Mouse (Mus musculus) kidney, adult 2 months (tissue): ENCODE data around the gene Zfpl1.

Experiments used
- CTCF ChIP-seq: fragments of 200-500 bp; conservative IDR thresholded peaks from 2 replicates; pipeline ENCODE4 v1.5.1; 2011; ENCODE audit warnings: low read depth, mild to moderate bottlenecking, control low read depth, low read length, moderate library complexity, mixed read lengths; ENCODE audit not compliant: insufficient read depth, insufficient read length
- POLR2A ChIP-seq: fragments of 200-500 bp; IDR thresholded peaks from one replicate; pipeline ENCODE4 v1.6.1; 2011; ENCODE audit warnings: low read depth, low read length, control low read depth

DNA sequence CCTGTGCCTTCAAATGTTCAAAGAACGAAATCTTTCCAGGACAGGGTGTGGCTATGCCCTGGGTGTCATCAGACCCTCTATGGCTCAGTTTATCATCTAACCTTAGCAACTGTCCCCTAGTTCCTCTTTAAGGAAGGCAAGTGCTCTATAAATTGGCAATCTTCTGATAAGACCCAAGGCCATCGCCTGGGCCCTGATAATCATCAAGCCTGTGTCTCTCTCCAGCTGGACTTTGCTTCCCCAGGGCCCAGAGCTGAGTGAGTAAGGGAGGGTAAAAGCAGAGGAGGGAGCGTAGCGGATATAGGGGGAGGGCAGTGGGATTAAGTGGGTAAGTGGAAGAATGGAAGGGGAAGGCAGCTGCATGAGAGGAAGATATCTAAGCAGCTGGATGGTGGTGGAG is 19.7 kb upstream of the Zfpl1 start:
- no peak for TF ChIP-seq CTCF
- TF ChIP-seq POLR2A, result no peak
